Mouse (Mus musculus): Measurements from ENCODE around the gene Nfkb2.

DNA sequence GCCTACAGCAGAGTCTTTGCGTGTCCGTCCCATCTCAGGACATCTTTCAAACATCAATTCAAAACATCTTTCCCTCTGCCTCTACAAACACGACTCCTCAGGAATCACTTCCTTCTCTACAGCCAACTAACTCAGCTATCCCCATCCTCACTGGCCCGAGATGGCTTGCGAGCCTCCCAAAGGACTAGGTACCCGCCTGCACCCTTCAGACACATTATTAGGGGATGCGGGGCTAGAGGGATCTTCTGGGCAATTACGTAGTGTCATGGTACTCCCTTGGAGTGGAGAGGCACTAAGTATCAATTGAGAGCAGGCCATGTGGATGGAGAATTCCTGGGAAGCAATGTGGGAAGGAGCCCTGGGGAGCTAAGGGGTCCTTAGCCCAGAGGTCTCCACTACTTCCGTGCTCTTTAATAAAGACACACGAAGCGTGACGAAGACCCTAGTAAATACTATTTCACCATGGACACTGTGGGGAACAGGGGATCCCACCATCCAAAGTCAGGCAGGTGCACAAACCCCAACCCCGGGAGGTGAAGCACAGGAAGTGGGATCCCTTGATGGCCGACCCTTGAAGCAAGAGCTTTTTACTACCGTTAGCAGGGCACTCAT, 33.7 kb downstream of the Nfkb2 start:
- TF ChIP-seq USF1 (IDR thresholded peaks at IDR 0.05; ENCODE audit: low read depth): no peak
- no peak for TF ChIP-seq CTCF (IDR thresholded peaks at IDR 0.05; ENCODE audit: control insufficient read depth, insufficient read depth, insufficient read length)
- no peak for TF ChIP-seq MAX (IDR thresholded peaks at IDR 0.05)
- no peak for TF ChIP-seq MYOD1 (IDR thresholded peaks at IDR 0.05; ENCODE audit: control insufficient read depth, insufficient read length, low read depth)
